Mouse (Mus musculus): ENCODE measurements at regions not wholly inside any gene's neighbourhood (a gene's known extent, or its start where the extent isn't known, plus 50 kb on each side); places are given as distances from the start of the nearest gene placed in this dataset.

DNA sequence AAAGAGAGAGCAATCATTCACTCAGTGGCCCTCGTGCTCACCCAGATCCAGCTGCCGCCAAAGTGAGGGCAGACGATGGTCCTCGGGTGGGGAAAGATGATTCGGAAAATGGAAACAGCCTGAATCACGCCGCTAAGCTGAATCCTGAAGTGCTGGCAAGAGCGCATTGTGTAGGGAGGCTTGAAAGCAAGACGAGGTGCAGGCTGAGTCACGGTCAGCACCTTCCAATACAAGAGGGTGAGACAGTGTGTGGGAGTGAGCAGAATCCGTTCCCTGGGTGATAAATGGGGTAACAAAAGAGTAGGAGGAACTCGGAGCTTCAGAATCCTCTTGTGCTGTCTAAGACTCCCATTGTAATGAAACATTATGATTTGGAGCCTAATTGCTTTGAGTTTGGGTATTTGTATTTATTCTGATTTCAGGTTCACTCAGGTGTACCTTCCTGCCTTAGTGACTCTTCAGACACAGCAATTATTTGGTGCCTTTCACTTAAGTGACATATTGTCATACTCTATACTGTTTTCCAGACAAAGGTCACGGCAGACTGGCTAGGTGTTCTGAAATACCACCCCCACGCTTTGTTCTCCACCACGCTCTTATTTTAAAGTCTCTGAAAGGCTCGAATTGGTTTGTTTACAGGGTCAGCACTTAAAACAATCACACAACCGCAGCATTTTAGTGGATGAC lies 70.0 kb downstream of the Mbip start:
- no peak for DNase-seq (ENCODE audit: low read depth, low spot score)

GRCm38 (mm10) chr12:56265049-56265448 lies 80.6 kb downstream of the Mbip start:
- no peak for DNase-seq (ENCODE audit: low read depth, low spot score)

DNA sequence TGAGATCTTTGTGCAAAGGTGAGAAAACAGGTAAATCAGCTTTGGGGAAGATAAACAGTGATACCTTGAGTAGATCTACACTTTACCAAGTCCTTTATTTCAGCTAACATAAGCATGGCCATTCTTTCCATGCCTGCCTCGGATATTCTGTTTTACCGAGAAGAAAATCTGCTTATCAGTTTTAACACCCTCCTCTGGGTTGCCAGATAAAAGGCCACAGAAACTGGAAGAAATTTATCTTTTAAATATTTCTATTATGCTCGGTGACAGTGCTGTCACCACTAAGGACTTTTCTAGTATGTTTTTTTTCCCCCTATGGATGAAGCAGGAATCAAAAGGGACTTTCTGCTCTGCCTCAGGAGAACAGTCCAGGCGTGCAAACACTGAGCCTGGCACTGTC lies 84.2 kb downstream of the Mbip start:
- no peak for DNase-seq (ENCODE audit: low read depth, low spot score)

- no peak for DNase-seq (ENCODE audit: low read depth, low spot score)
Measured at GRCm38 (mm10) chr12:56258401-56259050, 87.2 kb downstream of the Mbip start.

DNA sequence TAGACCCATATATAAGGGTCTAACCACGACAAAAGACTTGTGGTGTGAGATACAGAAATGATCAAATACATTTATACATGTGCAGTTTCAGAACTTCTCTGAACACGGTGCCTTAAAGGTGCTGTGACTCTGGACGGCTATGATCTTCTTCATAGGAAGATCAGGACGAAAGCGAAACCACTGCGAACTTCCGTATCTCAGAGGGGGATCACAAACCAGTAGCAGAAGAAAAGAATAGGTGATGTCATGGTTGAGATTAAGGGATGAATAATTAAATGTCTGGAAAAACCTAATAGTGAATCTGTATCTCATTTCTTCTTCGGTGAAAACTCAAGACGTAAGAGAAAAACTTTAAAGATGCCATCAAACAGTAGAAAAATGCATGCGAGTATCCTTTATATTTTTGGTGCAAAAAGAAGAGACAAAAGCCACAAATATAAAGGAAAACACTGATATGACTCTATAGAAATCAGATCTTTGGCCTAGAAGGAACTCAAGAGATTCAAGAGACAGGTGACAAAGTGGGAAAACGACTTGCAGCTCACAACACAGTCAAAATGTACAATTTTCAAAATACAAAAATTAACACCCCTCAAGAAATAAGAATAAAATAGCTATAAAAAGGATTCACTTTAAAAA lies 89.3 kb downstream of the Mbip start:
- DNase-seq (ENCODE audit: low read depth, low spot score) = no peak

DNA sequence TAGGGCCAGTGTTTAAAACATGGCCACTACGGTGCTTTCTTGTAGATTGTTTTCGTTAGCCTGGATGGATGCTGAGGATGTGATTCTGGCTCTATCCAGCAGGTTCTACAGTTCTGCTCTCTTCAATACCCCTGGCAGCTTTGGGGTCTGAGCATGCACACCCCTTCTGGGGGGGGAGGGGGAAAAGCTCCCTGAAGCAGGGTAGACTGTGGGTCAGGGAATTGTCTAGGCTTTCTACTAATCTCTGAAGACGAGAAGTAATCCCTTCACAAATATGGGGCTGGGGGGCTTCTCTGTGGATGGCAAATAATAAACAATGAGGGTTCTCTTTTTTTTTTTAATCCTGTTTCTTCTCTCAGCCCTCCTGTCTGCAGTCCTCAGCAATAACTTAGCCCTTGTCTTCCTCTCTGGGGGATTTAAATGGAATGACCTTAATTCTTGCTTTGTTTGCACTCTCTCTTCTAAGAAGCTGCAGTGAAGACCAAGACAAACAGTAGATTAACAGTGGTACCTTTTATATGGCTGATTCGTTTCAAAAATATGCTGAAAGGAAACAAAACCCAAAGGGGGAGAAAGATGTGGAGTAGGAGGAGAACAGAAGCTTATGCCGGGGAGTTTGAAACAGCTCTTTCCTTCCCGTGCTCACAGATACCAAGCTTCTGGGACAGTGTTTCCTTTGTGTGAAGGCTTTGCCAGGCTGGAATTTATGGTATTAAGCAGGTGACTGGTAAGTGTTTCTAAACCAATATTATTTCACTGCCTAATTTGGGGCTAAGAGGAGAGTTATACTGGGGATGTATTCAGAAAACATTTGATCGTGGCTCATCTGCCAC lies 92.9 kb downstream of the Mbip start:
- DNase-seq (ENCODE audit: low read depth, low spot score) = no peak

GRCm38 (mm10) chr12:56250262-56250661 lies 95.4 kb downstream of the Mbip start:
- no peak for DNase-seq (ENCODE audit: low read depth, low spot score)

GRCm38 (mm10) chr12:56246406-56246805 lies 99.3 kb downstream of the Mbip start:
- DNase-seq (ENCODE audit: low read depth, low spot score) = no peak

GRCm38 (mm10) chr12:56242803-56243202 lies 102.9 kb downstream of the Mbip start:
- no peak for DNase-seq (ENCODE audit: low read depth, low spot score)

GRCm38 (mm10) chr12:56241735-56242134 lies 104.0 kb downstream of the Mbip start:
- DNase-seq (ENCODE audit: low read depth, low spot score) = no peak

DNA sequence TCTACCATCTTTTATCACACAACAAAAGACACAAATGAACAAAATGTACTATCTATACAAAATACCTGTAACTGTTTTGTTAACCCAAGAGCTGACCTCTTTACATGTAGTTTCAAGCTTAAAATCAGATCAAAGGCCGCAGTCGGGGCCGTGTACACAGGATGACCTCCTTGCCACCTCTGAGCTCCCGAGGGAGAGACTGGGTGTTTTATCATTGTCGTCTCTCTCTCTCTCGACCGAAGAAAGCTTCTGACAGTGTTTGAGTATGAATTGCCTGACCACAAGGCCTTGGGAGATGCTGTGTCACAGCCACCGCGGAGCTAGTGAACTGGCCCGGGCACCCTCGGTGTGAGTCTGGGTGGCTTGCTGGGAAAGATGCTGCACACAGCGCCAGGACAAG lies 105.5 kb downstream of the Mbip start:
- no peak for DNase-seq (ENCODE audit: low read depth, low spot score)

GRCm38 (mm10) chr12:56234571-56234970 lies 111.1 kb downstream of the Mbip start:
- no peak for DNase-seq (ENCODE audit: low read depth, low spot score)

- no peak for DNase-seq (ENCODE audit: low read depth, low spot score)
Measured at GRCm38 (mm10) chr12:56233209-56233608, 112.5 kb downstream of the Mbip start.

GRCm38 (mm10) chr12:56224142-56224895 lies 121.4 kb downstream of the Mbip start:
- no peak for DNase-seq (ENCODE audit: low read depth, low spot score)

GRCm38 (mm10) chr12:56193524-56193923 lies 152.2 kb downstream of the Mbip start:
- no peak for DNase-seq (ENCODE audit: low read depth, low spot score)

DNA sequence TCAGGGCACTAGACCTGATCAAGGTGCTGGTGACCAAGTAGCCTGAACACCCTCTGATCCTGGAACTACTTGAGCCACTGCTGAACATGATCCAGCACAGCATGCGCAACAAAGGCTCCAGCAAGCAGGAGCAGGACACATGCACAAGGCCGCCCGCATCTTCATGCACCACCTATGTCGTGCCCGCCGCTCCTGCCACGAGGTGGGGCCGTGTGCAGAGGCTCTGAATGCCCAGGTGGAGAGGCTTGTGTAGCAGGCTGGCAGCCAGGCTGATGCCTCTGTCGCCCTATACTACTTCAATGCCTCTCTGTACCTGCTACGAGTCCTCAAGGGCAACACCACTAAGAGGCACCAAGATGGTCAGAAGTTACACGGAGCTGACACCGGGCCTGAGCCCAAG lies 156.1 kb downstream of the Mbip start:
- no peak for DNase-seq (ENCODE audit: low read depth, low spot score)

- no peak for DNase-seq (ENCODE audit: low read depth, low spot score)
Measured at GRCm38 (mm10) chr12:56160736-56161135, 185.0 kb downstream of the Mbip start.

GRCm38 (mm10) chr12:56144359-56144758 lies 201.3 kb downstream of the Mbip start:
- no peak for DNase-seq (ENCODE audit: low read depth, low spot score)

DNA sequence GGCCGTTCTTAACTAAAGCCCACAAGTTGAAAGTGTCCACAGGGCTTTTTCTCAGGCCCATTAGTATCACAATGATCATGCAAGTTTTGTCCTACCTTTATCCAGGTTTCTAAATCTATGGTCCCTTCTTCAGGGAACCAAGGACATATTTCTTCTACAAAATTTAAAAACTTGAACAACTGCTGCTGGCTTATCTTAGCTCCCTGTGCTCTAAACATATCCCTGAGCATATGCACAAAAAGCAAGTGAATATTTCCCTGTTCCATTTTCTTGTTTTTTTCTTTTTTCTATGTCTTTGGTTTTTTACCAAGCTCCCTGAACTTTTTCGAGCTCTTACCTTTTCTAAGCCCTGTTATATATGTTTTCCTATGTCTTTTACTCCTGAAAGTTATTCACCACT lies 201.9 kb downstream of the Mbip start:
- DNase-seq (ENCODE audit: low read depth, low spot score) = no peak

- no peak for DNase-seq (ENCODE audit: low read depth, low spot score)
Measured at GRCm38 (mm10) chr12:56114446-56114845, 231.2 kb downstream of the Mbip start.

GRCm38 (mm10) chr12:56081406-56081805 lies 245.3 kb downstream of the Brms1l start:
- no peak for DNase-seq (ENCODE audit: low read depth, low spot score)

All from retina, adult 2 months (tissue).